Mouse (Mus musculus) olfactory bulb, adult 2 months (tissue): ENCODE data around the gene Col2a1.

Experiments
- CTCF ChIP-seq: fragments of 200-500 bp; IDR thresholded peaks from 2 replicates; pipeline ENCODE4 v1.5.1; 2012; ENCODE audit warnings: low read depth, mild to moderate bottlenecking, low read length, moderate library complexity; ENCODE audit not compliant: insufficient read depth
- POLR2A ChIP-seq: fragments of 200-500 bp; IDR thresholded peaks from 2 replicates; pipeline ENCODE4 v1.6.1; 2012; ENCODE audit warnings: mild to moderate bottlenecking, low read depth, low read length, moderate library complexity; ENCODE audit not compliant: insufficient read depth

DNA sequence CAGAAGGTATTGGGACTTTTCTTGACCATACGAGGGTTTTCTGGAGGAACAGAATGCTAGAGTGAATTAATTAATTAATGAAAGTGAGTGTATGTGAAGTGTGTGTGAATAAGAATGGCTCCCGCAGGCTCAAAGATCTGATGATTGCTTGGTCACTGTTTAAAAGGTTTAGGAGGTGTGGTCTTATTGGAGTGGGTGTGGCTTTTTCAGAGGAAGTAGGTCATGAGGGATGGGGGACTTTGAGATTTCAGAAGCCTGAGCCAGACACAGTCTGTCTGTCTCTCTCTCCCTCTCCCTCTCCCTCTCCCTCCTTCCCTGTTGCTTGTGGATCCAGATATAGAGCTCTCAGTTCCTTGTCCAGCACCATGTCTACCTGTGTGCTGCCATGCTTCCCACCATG lies 63.2 kb downstream of the Col2a1 start:
- no peak for TF ChIP-seq POLR2A
- no peak for TF ChIP-seq CTCF
